Mouse (Mus musculus) c-Kit-positive CD71-positive TER-119-positive erythroid progenitor cells, embryonic 14.5 days (primary cell): Measurements from ENCODE around the gene Rtbdn.

Experiments used
- DNase-seq: peaks from one replicate; pipeline ENCODE4 v3.0.0-alpha.2; 2013; ENCODE audit warnings: low spot score

Rtbdn gene

GRCm38 (mm10) chr8:84963952-84964351 is 17.2 kb downstream of the Rtbdn start:
- no peak for DNase-seq

DNA sequence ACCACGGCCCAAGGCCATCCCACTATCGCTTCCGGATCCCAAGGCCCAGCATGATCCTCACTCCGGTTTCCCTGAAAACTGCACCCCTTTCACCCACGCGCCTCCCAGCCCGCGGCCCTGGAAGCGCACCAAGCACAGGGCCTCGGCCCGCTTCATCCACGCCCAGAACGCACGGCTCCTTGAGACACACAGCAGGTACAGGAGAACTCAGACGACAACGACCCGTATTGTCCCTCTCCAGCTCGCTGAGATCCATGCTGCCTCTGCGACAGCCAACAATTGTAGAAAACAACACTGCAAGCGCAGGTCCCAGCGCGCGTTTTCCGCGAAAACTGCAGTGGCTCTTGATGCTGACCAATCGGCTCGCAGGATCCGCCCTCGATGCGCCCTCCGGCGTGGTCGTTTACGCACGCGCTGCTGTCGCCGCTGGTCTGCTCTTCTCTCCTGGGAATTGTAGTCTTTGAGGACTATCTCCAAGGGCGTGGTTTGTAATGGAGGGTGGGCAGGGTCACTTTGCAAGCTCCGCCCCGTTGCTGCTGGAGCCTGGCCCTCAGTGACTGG is 19.0 kb downstream of the Rtbdn start:
- peak; percentile 97 for DNase-seq

- DNase-seq = no peak
These were observed 19.8 kb downstream of the Rtbdn start for GRCm38 (mm10) chr8:84966603-84967002.

DNA sequence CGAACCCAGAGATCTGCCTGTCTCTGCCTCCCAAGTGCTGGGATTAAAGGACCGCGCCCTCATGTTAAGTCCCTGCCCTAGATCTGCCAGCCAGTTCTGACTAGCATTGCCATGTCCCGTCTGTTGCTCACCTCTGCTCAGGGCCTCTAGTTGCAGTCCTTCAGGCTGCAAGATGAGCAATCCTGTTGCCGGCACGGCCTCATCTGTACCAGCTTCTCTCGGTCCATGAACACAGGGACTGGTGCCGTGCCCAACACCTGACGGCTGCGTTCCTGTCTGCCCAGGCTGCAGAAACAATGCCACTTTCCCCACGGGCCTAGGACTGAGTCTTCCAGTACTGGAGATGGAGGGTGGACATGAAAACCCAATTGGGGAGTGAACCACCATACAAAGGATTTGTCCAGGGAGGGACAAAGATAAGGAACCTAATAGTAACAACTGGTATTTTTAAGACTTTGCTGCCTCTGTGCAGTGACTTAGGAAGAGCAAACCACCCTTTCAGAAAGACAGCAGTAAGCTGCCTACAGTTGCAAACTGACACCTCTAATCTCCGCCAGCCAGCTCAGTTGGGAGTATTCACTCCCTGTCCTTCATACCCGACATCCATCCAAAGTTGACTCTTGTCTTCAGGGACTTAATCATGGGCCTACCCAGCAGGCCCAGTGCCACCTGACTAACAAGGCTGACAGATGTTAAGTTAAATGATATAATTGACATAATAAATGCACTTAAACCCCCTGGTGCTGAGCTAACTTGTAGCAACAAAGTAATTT is 20.9 kb downstream of the Rtbdn start:
- no peak for DNase-seq

- no peak for DNase-seq
These were observed 21.9 kb downstream of the Rtbdn start for GRCm38 (mm10) chr8:84968650-84969049.

GRCm38 (mm10) chr8:84969241-84970134 is 22.7 kb downstream of the Rtbdn start, which contains the start of the genes Gm49661, Prdx2 and Rnaseh2a:
Gene Gm49661, minus strand, starts transcription at chr8:84969433.
Gene Prdx2, plus strand, starts transcription at chr8:84969587.
Gene Rnaseh2a, minus strand, starts transcription at chr8:84969767.
- DNase-seq = peak; percentile 84

- DNase-seq = no peak
These were observed 23.5 kb downstream of the Rtbdn start for GRCm38 (mm10) chr8:84970135-84970790.

GRCm38 (mm10) chr8:84970913-84971312 is 24.1 kb downstream of the Rtbdn start:
- DNase-seq = peak; percentile 95

GRCm38 (mm10) chr8:84973079-84973478 is 26.3 kb downstream of the Rtbdn start:
- peak; percentile 28 for DNase-seq

DNA sequence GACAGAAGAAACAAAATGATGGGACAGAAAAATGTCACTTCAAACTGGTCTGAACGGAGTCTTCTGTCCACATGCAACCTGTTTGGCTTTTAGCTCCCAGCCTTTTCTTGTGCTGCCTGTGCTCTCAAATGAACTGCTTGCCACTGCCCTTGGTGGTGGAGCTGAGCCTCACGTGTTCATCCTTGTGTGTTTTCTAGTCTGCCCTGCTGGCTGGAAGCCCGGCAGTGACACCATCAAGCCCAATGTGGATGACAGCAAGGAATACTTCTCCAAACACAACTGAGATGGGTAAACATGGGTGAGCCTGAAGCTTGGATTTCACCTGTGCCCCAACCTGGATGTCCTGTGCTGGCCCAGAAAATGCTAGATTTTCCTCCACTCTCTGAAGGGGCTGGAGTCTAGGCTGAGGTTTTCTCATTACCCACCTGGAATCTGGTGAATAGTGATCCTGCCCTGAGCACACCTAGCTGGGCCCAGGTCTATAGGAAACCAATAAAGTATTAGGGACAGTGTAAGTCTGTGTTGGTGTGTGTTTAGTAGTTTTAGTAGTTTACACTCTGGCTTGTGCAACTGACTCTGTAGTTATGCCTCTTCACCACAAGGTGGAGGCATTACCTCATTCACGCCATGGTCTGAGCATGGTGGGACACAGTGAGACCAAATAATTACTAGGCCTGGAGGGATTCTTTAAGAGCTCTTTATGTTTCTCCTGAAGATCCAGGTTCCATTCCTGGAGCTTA is 27.2 kb downstream of the Rtbdn start:
- peak; percentile 75 for DNase-seq

DNA sequence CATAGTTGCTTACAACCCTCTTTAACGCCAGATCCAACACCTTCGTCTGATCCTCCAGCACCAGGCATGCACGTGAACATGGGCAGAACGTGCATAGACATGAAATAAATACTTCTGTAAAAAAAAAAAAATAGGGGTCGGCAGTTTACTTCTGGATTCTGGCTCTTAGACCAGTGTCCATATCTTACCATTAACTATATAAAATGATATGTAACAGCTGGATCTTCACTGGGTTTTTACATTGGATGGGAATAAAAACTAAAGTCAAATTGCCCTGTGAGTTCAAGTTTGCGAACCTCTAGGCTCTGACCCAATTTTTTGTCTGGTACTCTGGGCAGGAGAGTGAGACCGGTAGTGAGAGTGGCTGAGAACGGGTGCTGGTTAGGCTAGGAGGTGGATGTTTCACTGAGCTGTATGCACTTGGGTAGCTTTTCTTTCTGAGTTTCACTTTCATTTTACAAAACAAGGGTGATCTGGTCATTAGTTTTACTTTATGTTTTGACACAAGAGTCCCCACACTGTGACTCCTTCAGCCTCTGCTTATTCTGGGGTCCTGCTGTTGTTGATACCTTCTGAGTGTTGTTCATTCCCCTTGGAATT is 27.9 kb downstream of the Rtbdn start:
- peak; percentile 50 for DNase-seq

GRCm38 (mm10) chr8:84975434-84975833 is 28.6 kb downstream of the Rtbdn start:
- peak; percentile 79 for DNase-seq

GRCm38 (mm10) chr8:84976031-84976762 is 29.4 kb downstream of the Rtbdn start:
- peak; percentile 95 for DNase-seq

DNA sequence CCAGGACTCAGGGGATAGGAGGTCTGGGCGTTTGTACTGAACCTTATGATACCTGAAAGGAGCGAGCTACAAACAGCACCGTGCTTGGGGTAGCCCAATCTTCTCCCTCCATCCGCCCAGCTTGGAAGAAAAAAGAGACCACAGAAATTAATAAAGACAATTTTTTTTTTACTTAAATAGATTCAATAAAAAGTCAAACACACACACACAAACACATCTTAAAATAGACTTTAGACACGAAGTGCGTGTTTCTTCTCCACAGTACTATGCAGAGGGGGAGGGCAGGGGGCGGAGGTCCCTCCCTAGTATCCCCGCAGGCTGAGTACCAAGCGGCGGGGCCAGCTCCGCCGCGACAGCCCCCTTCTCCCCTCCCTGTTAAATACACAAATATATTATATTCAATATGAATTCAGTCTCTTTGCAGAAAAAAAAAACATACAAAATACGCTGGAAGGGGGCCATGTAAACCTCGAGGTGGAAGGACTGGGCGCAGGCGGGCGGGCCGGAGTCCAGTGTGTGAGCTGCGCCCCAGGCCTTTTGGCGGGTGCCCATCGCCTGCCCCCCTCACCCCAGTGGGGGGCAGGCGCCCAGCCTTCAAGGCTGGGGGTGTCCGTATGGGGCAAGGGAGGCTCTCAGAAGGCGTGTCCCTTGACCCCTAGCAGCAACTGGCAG is 30.1 kb downstream of the Rtbdn start:
- DNase-seq = no peak

DNA sequence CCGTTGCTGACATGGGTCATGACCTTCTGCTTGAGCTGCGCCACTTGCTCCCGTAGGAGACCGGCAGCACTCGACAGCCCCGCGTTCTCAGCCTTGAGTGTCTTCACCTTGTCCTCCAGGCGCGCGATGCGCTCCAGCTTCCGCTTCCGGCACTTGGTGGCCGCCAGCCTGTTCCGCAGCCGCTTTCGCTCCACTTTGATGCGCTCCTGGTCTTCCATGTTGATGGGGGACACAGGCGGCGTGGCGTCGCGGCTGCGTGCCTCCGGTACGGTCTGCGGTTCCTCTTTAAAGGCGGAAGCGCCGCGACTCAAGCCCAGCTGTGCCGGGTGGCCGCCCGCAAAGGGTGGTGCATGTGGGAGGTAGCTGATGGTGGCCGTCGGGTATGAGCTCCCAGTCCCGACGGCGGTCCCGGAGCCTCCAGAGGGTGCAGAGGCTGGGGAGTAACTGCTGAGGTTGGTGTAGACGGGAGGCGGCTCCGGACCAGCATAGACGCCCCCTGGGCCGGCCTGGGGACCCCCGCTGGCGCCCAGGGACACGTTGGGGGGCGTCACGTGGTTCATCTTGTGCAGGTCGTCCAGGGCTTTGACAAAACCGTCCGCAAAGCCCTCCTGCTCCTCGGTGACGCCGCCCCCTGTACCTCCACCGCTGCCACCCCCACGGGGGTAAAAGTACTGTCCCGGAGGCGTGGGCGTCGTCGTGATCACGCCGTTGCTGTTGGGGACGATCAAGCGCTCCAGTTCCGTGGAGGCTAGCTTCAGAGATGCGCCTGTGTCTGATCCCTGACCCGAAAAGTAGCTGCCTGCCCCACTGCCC is 30.9 kb downstream of the Rtbdn start:
- DNase-seq = peak; percentile 53

DNA sequence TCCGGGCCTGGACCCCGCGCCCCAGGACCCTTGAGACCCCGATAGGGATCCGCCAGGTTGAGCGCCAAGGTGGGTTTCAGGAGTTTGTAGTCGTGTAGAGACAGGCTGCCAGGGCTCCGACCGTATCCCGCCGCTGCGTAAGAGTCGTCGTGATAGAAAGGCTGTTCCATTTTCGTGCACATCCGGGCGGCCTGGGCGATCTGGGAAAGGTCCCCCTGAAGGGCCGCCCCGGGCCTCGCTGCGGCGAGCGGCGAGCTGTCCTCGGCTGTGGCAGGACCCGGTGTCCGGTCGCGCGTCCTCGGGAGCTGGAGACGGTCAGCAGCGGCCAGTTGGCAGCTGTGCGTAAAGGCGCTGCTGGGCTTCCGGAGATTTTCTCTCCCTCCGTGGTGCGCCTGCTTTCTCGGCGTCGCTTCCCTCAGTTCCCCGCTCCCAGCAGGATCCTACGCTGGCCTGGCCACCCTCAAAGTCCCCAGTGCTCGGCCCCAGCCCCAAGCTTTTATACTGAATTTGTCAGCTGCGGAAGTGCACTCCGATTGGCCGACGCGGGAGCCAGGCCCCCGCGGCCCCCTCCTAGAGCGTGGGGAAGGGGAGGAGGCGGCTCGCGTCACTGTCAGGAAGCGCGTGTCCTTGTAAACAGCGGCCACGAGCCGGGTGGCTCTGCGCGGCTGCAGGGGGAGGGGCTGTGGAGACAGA is 31.6 kb downstream of the Rtbdn start, which contains the start of gene Junb:
Gene Junb (minus strand): TSS at position 471 of the 693 bp plus-strand sequence.
- DNase-seq = peak; percentile 86

DNA sequence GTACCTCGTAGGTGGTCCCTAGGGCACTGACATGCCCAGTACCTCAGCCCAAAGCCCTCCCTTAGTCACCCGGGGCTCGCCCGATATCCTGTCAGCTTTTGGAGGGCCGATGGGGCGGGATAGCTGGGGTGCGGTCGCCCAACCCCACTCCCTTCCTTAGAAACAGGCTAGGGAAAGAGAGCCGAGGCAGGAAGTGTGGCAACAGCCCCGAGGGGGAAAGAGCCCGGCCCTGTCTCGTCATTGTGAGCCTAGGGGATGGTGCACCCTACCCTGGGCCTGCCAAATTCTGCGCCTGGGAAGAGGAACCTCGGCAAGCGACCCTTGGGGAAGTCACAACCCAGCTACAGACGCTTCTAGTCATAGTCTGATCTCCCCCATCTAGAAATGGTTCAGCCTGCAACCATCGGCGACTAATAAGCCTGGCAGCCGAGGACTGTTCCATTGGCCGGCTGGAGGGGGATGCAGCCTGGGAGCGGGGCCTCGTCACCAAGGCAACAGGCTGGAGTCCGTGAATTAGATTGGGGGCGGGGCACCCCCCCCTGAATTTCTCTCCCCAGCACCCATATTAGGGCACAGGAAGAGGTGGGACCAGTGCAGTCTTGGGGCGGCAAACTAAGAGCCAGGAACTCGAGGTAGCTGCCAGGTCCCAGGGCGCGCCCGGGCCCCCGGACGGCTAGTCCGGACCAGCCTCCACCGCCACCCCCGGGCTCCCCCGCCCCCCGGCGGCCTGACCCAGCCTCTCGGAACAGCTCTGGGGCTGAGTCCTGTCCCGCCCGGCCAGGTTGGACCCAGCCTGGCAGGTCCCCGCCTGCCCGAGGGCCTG is 33.0 kb downstream of the Rtbdn start:
- peak; percentile 91 for DNase-seq
